Mouse (Mus musculus): ENCODE results near the gene Rad51d.

Gene Rad51d

DNA sequence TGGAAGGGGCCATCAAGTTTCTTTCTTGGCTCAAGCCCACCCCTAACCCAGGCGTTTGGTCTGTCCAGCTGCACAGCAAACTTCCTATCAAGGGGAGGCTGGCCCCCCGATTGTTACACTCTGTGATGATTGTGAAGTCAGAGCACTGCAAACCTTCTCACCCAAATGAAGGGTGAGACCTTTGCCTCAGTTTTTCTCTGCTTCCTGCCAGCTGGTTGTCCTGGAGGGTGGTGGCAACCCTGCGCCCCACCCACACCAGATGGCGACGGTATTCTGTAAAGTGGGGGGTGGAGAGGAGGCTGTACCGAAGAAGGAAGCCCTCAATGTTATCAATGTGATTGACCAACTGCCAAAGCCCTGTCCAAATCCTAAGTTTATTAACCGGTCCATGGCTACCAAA, 1.5 kb upstream of the Rad51d start, which contains the start of gene Fndc8:
Fndc8 (plus strand) TSS at position 189 of the 400 bp plus-strand sequence.
- DNase-seq (ENCODE audit: low read depth): no peak

GRCm38 (mm10) chr11:82889524-82890341, 681 bp downstream of the Rad51d start:
- DNase-seq (ENCODE audit: low read depth): no peak

GRCm38 (mm10) chr11:82888491-82888946, 1.9 kb downstream of the Rad51d start:
- no peak for DNase-seq (ENCODE audit: low read depth)

DNA sequence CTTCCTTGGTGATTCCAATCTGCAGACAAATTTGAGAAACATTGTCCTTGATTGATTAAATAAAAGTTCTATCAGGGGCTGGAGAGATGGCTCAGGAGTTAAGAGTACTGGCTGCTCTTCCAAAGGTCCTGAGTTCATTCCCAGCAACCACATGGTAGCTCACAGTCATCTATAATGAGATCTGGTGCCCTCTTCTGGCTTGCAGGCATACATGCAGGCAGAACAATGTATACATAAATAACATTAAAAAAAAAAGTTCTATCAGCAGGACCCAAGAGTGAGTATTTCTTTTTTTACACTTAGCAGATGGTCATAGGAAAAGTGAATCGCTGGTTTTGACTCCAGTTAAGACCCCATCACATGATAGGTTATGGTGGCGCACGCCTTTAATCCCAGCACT, 3.9 kb downstream of the Rad51d start:
- DNase-seq (ENCODE audit: low read depth): no peak

DNA sequence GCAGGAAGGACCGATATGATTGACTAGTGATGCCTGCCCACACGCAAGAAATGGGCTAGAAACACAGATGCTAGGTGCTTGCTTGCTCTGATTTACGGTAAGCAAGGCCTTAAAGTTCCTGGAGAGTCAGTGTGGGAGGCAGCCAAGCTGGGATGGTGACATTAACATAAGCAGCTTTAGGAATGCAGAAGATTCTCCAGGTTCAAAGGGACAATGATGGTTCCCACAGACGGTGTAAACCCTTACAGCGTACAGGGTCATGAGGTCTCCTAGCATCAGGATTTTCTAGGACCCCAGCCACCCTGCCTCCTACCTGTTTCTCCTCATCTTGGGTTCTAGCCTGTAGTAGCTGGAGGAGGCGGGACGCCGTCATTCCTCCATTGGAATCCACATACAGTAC, 7.2 kb downstream of the Rad51d start:
- no peak for DNase-seq (ENCODE audit: low read depth)

DNA sequence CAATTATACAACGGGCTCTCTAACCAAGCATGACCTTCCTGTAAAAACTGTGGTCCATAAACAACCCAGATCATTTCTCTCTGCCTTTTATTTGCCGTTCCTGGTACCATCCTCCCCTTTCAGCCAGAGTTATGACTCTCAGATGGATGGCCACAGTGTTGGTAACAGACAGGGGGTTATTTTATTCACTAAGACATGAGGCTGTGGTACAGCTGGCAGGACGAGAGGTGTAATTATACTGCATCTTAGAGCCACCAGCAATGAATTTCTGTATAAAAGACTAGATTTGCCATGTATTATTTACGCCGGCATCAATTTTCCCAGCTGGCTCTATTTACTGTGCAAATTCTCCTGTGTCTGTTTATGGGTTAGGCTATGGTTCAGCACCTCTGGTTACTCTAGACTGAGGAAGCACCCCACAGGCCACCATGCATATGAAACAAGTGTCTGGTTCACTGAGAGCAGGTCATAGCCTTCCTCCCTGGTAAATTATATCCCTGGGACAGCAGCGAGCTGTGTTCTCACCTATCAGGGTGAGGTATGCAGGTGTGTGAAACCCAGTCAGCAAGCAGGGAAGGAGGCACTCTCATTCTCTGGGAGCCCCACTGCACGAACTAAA, 12.6 kb downstream of the Rad51d start:
- no peak for DNase-seq (ENCODE audit: low read depth)

DNA sequence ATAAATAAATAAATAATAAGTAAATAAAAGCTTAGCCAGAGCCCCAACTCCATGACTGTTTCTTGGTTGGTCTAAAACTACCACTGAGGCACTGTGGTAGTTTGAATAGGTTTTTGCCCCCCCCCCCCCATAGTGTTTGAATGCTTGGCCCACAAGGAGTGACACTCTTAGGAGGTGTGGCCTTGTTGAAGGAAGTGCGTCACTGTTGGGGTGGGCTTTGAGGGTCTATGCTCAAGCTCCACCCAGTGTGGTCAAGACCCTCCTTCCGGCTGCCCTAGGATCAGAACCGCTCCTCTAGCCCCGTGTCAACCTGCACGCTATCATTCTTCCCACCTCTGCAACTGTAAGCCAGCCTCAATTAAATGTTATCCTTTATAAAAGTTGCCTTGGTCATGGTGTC, 14.8 kb downstream of the Rad51d start:
- no peak for DNase-seq (ENCODE audit: low read depth)

GRCm38 (mm10) chr11:82874924-82875323, 15.5 kb downstream of the Rad51d start:
- DNase-seq (ENCODE audit: low read depth): no peak

GRCm38 (mm10) chr11:82871031-82871446, 19.4 kb downstream of the Rad51d start, which contains the start of gene Rffl:
TSS of gene Rffl (minus strand) at chr11:82871210.
- DNase-seq (ENCODE audit: low read depth): peak; percentile 92

GRCm38 (mm10) chr11:82870173-82871030, 20.0 kb downstream of the Rad51d start:
- DNase-seq (ENCODE audit: low read depth): no peak

DNA sequence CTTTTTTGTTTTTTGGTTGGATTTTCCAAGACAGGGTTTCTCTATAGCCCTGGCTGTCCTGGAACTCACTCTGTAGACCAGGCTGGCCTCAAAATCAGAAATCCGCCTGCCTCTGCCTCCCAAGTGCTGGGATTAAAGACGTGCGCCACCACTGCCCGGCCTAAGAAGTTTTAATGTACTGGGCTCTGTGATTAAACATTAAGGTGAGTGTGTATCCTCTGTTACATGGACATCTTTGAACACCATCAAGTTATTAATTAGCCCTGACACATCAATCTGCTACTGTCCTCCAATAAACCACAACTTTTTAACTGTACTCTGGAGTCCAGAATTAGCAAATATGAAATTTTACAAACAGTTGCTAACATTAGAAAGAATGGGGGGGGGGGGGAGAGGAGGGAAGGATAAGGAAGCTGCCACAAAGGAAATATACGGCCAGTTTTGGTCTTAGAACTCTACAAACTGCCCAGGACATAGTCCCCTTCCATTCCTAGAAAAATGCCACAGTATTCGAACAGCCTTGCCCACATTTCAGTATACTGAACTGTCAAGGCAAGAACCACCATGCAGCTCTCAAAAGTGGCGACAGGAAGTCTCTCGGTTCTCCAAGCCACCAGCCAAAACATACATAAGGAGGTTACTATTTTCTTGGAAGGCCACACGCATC, 20.8 kb downstream of the Rad51d start:
- DNase-seq (ENCODE audit: low read depth): no peak

DNA sequence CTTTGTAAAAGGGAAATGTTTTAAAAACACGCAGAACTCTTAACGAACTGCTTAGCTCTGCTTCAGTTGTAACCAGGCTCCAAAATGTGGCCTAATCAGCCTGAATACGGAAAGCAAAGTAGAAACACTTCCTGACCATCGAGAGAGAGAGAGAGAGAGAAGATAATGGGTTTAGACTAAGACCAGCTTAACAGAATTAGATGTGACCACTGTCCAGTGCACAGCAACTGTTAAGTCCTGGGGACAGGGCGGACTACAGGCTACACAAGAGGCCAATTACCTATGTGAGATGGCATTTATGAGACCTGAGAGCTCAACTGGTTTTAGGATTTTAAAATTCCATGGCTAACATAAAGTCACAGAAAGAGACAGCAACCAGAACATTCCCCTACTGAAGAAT, 22.5 kb downstream of the Rad51d start:
- DNase-seq (ENCODE audit: low read depth): no peak

GRCm38 (mm10) chr11:82866850-82867564, 23.4 kb downstream of the Rad51d start:
- no peak for DNase-seq (ENCODE audit: low read depth)

GRCm38 (mm10) chr11:82865957-82866356, 24.5 kb downstream of the Rad51d start:
- DNase-seq (ENCODE audit: low read depth): no peak

DNA sequence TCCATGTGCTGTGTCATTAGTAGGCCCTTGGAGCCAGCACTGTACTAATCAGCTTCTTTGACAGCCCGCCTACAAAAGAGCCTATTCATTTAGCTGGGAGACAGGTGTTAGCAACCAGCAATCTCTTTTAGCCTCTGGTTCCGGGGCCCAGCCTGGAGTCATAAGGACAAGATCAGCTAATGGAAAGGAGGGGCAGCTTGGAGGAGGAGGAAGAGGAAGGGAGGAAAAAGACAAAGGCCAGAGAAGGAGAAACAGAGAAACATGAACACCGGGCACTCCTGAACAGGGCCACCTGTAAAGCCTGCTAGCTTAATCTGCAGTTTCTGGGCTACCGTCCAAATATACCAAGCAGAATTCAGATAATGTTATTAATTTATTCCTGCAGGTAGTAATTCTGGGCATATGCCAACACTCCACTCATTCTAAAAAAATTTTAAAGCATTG, 26.9 kb downstream of the Rad51d start:
- DNase-seq (ENCODE audit: low read depth): no peak

DNA sequence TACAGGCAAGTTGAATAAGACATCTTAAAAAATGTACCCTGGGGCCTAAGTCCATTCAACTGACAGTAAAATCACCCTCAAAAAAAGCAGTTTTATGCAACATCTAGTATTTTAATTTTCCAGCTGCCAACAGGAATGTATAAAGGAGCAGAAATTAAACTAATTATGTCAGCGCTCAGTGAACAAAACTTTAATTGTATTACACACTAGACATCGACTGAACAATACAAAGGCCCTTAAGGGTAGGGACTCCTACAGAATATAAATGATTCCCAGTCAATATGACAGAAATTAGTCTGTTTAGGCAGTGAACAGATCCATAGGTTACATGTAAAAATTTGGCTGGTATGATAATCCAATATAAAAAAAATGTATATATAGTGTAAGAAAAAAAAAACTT, 27.4 kb downstream of the Rad51d start:
- DNase-seq (ENCODE audit: low read depth): no peak

DNA sequence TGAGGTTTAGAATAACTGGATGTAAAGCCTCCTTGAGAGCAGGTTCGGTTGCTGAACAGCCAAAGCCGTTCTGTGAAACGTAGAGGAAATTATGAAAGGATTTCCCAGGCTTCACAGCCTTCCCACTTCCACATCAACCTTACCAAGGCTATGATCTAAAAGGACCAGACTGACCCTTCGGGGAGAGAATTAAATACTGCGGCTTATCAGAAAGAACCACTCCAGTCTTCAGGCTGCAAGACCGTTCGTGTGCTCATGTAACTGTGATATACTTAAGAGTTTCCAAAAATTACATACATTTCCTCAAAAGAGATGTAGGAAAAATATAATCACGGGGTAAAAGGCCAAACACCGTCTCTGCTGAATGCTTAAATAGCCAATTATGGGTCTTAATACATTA, 27.8 kb downstream of the Rad51d start:
- DNase-seq (ENCODE audit: low read depth): no peak

- no peak for DNase-seq (ENCODE audit: low read depth)
These were observed 28.9 kb downstream of the Rad51d start for GRCm38 (mm10) chr11:82861558-82861957.

- no peak for DNase-seq (ENCODE audit: low read depth)
These were observed 29.7 kb downstream of the Rad51d start for GRCm38 (mm10) chr11:82860759-82861158.

DNA sequence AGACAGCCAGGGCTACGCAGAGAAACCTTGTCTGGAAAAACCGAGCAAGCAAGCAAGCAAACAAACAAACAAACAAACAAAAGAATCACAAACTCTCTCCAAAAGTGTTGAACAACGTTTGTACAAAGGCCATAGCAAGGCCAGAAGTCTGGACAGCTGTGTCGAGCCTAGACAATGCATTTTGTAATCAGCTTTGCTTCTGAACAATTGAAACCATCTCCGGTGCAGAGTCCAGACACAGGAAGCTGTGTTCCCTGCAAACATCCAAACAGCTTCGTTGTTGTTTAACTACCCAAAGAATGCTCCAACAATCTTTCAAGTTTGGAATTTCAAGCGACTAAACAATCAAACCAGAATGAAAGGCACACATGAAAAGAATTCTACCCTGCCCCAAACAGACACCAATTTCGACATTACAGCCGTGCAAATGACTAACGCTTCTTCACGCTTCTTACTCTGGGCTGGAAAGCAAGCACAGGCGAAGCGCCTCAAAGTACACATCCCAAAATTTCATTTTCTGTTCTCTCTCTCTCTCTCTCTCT, 33.0 kb downstream of the Rad51d start:
- DNase-seq (ENCODE audit: low read depth): no peak

DNA sequence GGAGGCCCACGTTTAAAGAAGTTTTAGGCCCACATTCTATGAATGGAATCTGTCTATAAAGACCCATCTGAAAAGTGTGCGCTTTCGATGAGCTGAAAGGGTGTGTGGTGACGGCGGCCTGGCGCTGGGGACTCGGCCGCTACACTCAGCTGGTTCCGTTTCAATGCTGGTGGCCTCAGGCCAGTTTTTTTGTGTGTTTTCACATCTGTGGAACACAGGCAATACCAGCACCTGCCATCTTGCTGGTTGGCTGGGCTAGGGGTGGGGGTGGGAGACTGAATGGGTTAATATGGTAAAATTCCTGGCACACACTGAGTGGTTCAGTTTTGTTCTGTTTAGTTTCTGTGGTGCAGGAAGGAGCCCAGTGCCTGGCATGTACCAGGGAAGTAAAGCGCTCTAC, 34.4 kb downstream of the Rad51d start:
- no peak for DNase-seq (ENCODE audit: low read depth)
